Mouse (Mus musculus) lung, postnatal 0 days (tissue): Measurements from ENCODE around the gene Mpst. TPM values are rescaled to one million over a fixed set of nuclear protein-coding genes. Genes with fewer than 3 reads are reported as not detected.
A peak's percentile ranks its signal among the peaks of the same experiment; 100 is the strongest.

Source experiments
- ATAC-seq: fragments of 200-750 bp; cut with Nextera tagmentation; 2 replicates; pipeline ENCODE4 v1.8.0; 2017; ENCODE audit warnings: moderate library complexity
- DNase-seq: peaks from one replicate; pipeline ENCODE4 v3.0.0-alpha.2; 2016; ENCODE audit warnings: low spot score
- H3K27ac ChIP-seq: fragments of 300-500 bp; sonication (generic); 2 replicates; pipeline ENCODE4 v1.5.1; 2014; ENCODE audit warnings: antibody characterized with exemption, mild to moderate bottlenecking, low read length, mixed read lengths
- H3K27me3 ChIP-seq: fragments of 300-500 bp; sonication (generic); replicated peaks from 2 replicates; pipeline ENCODE4 v1.6.1; 2014; ENCODE audit warnings: low read length, mixed read lengths; ENCODE audit not compliant: insufficient read depth
- H3K36me3 ChIP-seq: fragments of 300-500 bp; sonication (generic); 2 replicates; pipeline ENCODE4 v1.6.1; 2014; ENCODE audit warnings: low read length, mixed read lengths; ENCODE audit not compliant: insufficient read depth
- H3K4me1 ChIP-seq: fragments of 300-500 bp; sonication (generic); 2 replicates; pipeline ENCODE4 v1.6.1; 2014; ENCODE audit warnings: antibody characterized with exemption, low read depth, low read length, mixed read lengths; ENCODE audit not compliant: insufficient read depth
- H3K4me2 ChIP-seq: fragments of 300-500 bp; sonication (generic); replicated peaks from 2 replicates; pipeline ENCODE4 v1.6.1; 2014; ENCODE audit warnings: low read depth, mild to moderate bottlenecking, low read length, moderate library complexity, mixed read lengths
- H3K4me3 ChIP-seq: fragments of 300-500 bp; sonication (generic); 2 replicates; pipeline ENCODE4 v1.5.1; 2014; ENCODE audit warnings: low read depth, low read length
- H3K9ac ChIP-seq: fragments of 300-500 bp; sonication (generic); replicated peaks from 2 replicates; pipeline ENCODE4 v1.6.1; 2014; ENCODE audit warnings: low read depth, mild to moderate bottlenecking
- H3K9me3 ChIP-seq: fragments of 300-500 bp; sonication (generic); 2 replicates; pipeline ENCODE4 v1.6.1; 2016; ENCODE audit warnings: low read length, mixed read lengths
- CTCF ChIP-seq: IDR thresholded peaks from 2 replicates; pipeline ENCODE4 v1.5.1; 2016; ENCODE audit warnings: antibody characterized with exemption, mild to moderate bottlenecking
- EP300 ChIP-seq: IDR thresholded peaks from 2 replicates; pipeline ENCODE4 v1.6.1; 2016; ENCODE audit warnings: antibody characterized with exemption, mild to moderate bottlenecking, control low read depth
- WGBS: fragments of 180-500 bp; shearing (Covaris S2); extraction: QIAGEN DNeasy Blood & Tissue Kit; methylation state at CpG from one replicate; pipeline ENCODE4 v1.1.7; 2014; 5-methylcytosine and 5-hydroxymethylcytosine counted together
- polyA plus RNA-seq: library from polyadenylated mRNA; unstranded; fragments of >200 nt; fragmentation: Nextera tagmentation; extraction: Ambion mirVana; gene quantifications from 2 replicates; pipeline ENCODE4 v1.2.1, GENCODE M21; 2015

Gene Mpst
- polyA plus RNA-seq, 1 experiment from 2014 or later: 4.1 TPM

DNA sequence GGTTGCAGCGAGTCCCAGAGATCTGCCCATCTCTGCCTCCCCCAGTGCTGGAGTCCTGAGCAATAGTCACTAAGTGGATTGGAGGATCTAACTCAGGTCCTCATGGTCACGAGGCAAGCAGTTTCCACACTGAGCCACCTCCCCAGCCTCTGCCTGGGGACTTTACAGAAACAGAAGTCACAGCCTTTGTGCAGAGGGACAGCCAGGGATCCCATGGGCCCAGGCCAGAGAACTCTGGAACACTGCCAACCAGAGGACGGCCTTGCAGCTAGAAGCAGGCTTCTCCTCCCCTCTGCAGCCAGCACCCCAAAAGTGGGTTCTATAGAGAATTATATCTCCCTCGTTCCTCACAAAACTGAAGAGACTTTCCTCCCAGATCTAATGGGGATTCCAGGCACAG lies 4.3 kb upstream of the Mpst start:
- H3K27ac ChIP-seq: peak overlapping the region; percentile 98

DNA sequence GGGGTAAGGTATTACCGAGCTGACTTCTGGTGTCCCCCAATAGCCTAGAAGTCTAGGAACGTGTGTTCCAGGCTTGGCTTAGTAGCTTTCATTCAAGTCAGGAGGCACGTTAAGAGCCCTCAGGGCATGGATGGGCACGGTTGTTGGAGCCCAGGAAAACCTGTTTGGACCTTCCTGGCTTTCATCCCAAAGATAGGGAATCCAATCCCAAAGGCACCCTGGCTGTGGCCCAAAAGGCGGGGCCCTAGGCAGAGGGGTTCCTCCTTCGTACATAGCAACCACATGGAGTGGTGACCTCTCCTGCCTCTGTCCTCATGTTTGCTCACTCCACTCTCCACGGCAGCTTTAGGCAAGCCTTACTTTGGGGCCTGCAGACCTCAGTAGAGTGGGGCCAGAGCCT lies 3.8 kb upstream of the Mpst start:
- peak; percentile 72 for TF ChIP-seq EP300
- no peak for TF ChIP-seq CTCF
- 43% methylated on average over 7 of the region's 7 CpGs for WGBS
- Histone ChIP-seq H3K4me3 (no peak overlapping the region), H3K4me2 (peak overlapping the region; percentile 80), H3K9ac (no peak overlapping the region), H3K4me1 (peaks cover 33% of the 10 kb centered on the region), H3K9me3 (no peaks in the 10 kb centered on the region), H3K27me3 (no peaks in the 10 kb centered on the region), H3K27ac (peak overlapping the region; percentile 98), H3K36me3 (no peaks in the 10 kb centered on the region)
- peak; percentile 56 for ATAC-seq
- DNase-seq: peak; percentile 94

More for the DNA sequence above, 4.3 kb upstream of the Mpst start:
- Histone ChIP-seq H3K9ac (no peak overlapping the region), H3K4me1 (peaks cover 28% of the 10 kb centered on the region), H3K4me2 (peak overlapping the region; percentile 28), H3K9me3 (no peaks in the 10 kb centered on the region), H3K36me3 (no peaks in the 10 kb centered on the region), H3K4me3 (no peak overlapping the region), H3K27me3 (no peaks in the 10 kb centered on the region)
- TF ChIP-seq CTCF (no peak), EP300 (no peak)
- ATAC-seq (peak; percentile 4; the same call in 1 of the 2 replicates), DNase-seq (peak; percentile 70)
- WGBS: 19% methylated on average over 4 of the region's 4 CpGs

DNA sequence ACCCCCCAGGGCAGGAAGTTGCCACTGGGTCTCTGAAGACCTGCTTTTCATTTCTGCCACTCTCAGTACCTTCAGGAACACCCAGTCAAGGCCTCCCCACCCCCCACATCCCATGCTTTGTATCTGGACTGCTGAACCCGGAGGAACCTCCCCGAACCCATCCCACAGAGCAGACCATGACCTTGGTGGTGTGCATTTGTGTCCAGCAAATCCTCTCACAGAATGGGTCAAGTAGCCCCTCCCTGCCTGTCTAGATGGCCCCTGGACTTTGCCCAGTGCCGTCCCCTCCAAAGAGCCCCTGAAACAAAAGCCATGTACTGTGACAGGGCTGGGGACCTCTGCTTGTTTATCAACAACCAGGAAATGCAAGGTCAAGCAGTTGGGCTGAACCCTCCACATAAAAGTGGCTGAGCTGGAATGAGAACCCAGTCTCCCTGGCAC lies 2.9 kb upstream of the Mpst start:
- no peak for ATAC-seq
- Histone ChIP-seq H3K9ac (0 out of 2 replicates have a peak overlapping the region, but pooled peaks have one; percentile 12), H3K4me2 (peak overlapping the region; percentile 80), H3K27me3 (no peaks in the 10 kb centered on the region), H3K4me3 (no peak overlapping the region), H3K36me3 (no peaks in the 10 kb centered on the region), H3K27ac (peak overlapping the region; percentile 98), H3K9me3 (no peaks in the 10 kb centered on the region), H3K4me1 (peaks cover 39% of the 10 kb centered on the region)
- WGBS: 26% methylated on average over 3 of the region's 3 CpGs
- DNase-seq: no peak
- TF ChIP-seq CTCF: no peak
- no peak for TF ChIP-seq EP300

DNA sequence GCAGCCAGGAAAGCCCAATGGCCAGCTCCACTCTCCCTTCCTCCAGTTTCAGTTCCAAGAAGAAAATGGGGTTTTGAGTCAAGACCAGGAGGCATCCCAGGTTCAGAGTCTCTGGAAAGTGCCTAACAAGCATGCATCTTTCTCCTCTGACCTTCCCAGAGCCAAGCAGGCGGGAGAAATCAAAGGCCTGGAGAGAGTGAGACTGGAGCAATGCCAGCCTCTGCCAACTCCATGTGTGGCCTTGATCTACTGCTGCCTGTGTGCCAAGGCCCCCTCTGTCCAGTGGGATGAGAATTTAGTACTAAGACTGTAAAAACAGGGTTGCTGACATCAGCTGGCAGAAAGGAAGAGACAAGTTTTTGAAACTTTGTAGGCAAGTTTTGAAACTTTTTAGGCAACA lies 2.3 kb upstream of the Mpst start:
- Histone ChIP-seq H3K27me3 (no peaks in the 10 kb centered on the region), H3K27ac (peak overlapping the region; percentile 98), H3K4me3 (peak overlapping the region; percentile 73; the same call in 1 of the 2 replicates), H3K9ac (no peak overlapping the region), H3K4me2 (peak overlapping the region; percentile 80), H3K9me3 (no peaks in the 10 kb centered on the region), H3K4me1 (peaks cover 39% of the 10 kb centered on the region), H3K36me3 (no peaks in the 10 kb centered on the region)
- no peak for TF ChIP-seq CTCF
- TF ChIP-seq EP300: no peak
- DNase-seq: peak; percentile 72
- ATAC-seq: no peak
- 25% methylated on average over 1 of the region's 1 CpGs for WGBS

DNA sequence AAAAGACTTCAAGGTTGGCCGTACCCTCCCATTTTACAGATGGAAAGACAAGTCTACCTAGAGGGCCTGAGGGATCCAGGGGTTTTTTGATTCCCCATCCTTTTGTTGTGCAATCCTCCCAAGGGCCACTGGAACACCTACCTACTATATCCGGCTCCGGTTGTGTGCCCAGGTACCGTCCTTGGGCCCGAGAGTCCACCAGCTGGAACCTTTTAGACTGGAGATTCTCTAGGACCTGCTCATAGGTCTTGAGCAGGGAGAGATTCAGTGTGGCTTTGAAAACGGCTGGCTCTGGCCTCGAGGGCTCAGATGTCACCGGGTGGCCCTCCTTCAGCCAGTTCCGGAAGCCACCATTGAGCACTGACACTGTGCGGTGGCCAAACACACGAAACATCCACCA lies 1.1 kb upstream of the Mpst start:
- H3K27me3 ChIP-seq: no peaks in the 10 kb centered on the region
- peak overlapping the region; percentile 98 for H3K27ac ChIP-seq
- TF ChIP-seq EP300 (no peak), CTCF (no peak)
- peak overlapping the region; percentile 73 for H3K4me3 ChIP-seq
- peak overlapping the region; percentile 80 for H3K4me2 ChIP-seq
- no peaks in the 10 kb centered on the region for H3K9me3 ChIP-seq
- H3K36me3 ChIP-seq: no peaks in the 10 kb centered on the region
- no peak for DNase-seq
- H3K9ac ChIP-seq: peak overlapping the region; percentile 38
- 36% methylated on average over 11 of the region's 11 CpGs for WGBS
- ATAC-seq: no peak
- peaks cover 39% of the 10 kb centered on the region for H3K4me1 ChIP-seq

DNA sequence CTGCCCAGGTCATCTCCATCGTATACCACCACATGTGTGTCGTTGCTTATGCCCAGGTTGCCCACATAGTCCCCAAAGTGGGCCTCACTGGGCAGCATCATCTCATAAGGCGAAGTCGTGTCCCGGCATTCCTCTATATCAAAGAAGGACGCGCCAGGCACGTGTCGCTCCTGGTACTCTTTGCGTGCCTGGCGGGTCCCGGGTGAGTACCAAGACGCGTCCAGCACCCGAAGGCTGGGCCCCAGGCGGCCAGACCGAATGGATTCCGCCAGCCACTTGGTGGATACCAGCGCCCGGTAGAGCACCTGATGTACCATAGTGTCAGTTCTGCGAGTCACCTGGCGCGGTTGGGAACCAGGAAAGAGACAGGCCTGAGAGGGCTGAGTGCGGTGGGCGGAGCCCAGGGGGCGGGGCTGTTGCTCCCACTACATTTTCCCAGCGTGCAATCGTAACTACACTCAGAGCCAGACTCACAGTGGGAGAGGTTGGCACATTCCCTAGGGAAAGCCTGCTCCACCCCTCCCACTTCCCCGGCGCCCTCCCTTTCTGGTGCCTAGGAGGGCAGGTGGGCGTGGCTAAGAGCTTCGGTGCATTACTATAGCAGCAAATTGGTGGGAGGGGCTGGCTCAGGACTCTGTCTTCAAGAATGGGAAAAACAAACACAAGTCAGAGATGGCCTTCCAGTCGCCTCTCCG lies 552 bp upstream of the Mpst start, which contains the start of gene Tst:
Gene Tst, minus strand, starts transcription at position 391 of the 695 bp plus-strand sequence.
- Histone ChIP-seq H3K27ac (peak within 1 kb of the TSS; percentile 98), H3K4me1 (peaks cover 39% of the 10 kb centered on the region), H3K36me3 (no peaks in the 10 kb centered on the region), H3K27me3 (no peaks in the 10 kb centered on the region), H3K9ac (peak within 1 kb of the TSS; percentile 68), H3K9me3 (no peaks in the 10 kb centered on the region), H3K4me2 (peak within 1 kb of the TSS; percentile 80), H3K4me3 (peak within 1 kb of the TSS; percentile 73)
- TF ChIP-seq CTCF (no peak), EP300 (peak; percentile 82)
- WGBS: 2% methylated on average over 33 of the region's 34 CpGs
- DNase-seq: peak; percentile 99
- ATAC-seq: peak; percentile 85
